12 mouse cellular contexts compared by ENCODE assay signal in genomic region chr13:58668664-58669063, GRCm38 (mm10). TPM values are rescaled to one million over a fixed set of nuclear protein-coding genes. Genes with fewer than 3 reads are reported as not detected.
DNase-seq lines count a peak whose midpoint lies in the region; ATAC-seq and TF ChIP-seq lines count a peak whose summit lies in the region.
"Had no signal": no experiment of that assay in that cellular context is flagged by ENCODE, and none has a peak within 500 bp of the region (broad histone marks: within the 10 kb centered on the region; RNA-seq: fewer than 3 reads in every experiment).

No protein-coding gene starts in this region.

- TF ChIP-seq CTCF in gastrocnemius, adult 2 months (IDR thresholded peaks at IDR 0.05): no peak

- no peaks in the 10 kb centered on the region for H3K36me3 ChIP-seq in kidney, embryonic 14.5 days (ENCODE audit: control insufficient read depth, insufficient read depth, low read length)
- H3K36me3 ChIP-seq in embryonic facial prominence, embryonic 14.5 days (ENCODE audit: control insufficient read depth, insufficient read depth, low read length): no peaks in the 10 kb centered on the region
- no peaks in the 10 kb centered on the region for H3K36me3 ChIP-seq in hindbrain, embryonic 16.5 days (ENCODE audit: control insufficient read depth, insufficient read depth, low read length)

- no peaks in the 10 kb centered on the region for H3K27me3 ChIP-seq in kidney, embryonic 14.5 days (ENCODE audit: control insufficient read depth, insufficient read depth, low read length)
- no peaks in the 10 kb centered on the region for H3K27me3 ChIP-seq in embryonic facial prominence, embryonic 14.5 days (replicated peaks; ENCODE audit: control insufficient read depth, insufficient read depth, low read length)
- no peaks in the 10 kb centered on the region for H3K27me3 ChIP-seq in hindbrain, embryonic 16.5 days (replicated peaks; ENCODE audit: control insufficient read depth, insufficient read depth, low read length)

- H3K9ac ChIP-seq in kidney, embryonic 14.5 days (ENCODE audit: low read depth, low read length): no peak overlapping the region
- H3K9ac ChIP-seq in embryonic facial prominence, embryonic 14.5 days (ENCODE audit: low read depth, low read length): no peak overlapping the region
- no peak overlapping the region for H3K9ac ChIP-seq in hindbrain, embryonic 16.5 days (ENCODE audit: low read depth, low read length)
- H3K9ac ChIP-seq: liver, embryonic 14.5 days had no signal

- WGBS in kidney, embryonic 14.5 days: 53% methylated on average over 21 of the region's 21 CpGs
- 64% methylated on average over 21 of the region's 21 CpGs for WGBS in embryonic facial prominence, embryonic 14.5 days
- 54% methylated on average over 21 of the region's 21 CpGs for WGBS in hindbrain, embryonic 16.5 days

- peaks cover 6% of the 10 kb centered on the region; the same call in 1 of the 2 replicates for H3K4me1 ChIP-seq in kidney, embryonic 14.5 days (ENCODE audit: control insufficient read depth, insufficient read depth, low read length)
- H3K4me1 ChIP-seq in embryonic facial prominence, embryonic 14.5 days (ENCODE audit: control insufficient read depth, insufficient read depth, low read length): peaks cover 7% of the 10 kb centered on the region; the same call in 1 of the 2 replicates
- H3K4me1 ChIP-seq in hindbrain, embryonic 16.5 days (ENCODE audit: control insufficient read depth, insufficient read depth, low read depth, low read length): no peaks in the 10 kb centered on the region

- H3K9me3 ChIP-seq in kidney, embryonic 14.5 days (ENCODE audit: control insufficient read depth, low read length): no peaks in the 10 kb centered on the region
- no peaks in the 10 kb centered on the region for H3K9me3 ChIP-seq in embryonic facial prominence, embryonic 14.5 days (ENCODE audit: control insufficient read depth, low read length)
- no peaks in the 10 kb centered on the region for H3K9me3 ChIP-seq in hindbrain, embryonic 16.5 days (ENCODE audit: control insufficient read depth, low read length)

- H3K4me2 ChIP-seq in kidney, embryonic 14.5 days (replicated peaks; ENCODE audit: low read depth, low read length): peak overlapping the region; percentile 25
- H3K4me2 ChIP-seq in embryonic facial prominence, embryonic 14.5 days (ENCODE audit: low read depth, low read length): peak overlapping the region; percentile 40
- peak overlapping the region; percentile 36 for H3K4me2 ChIP-seq in hindbrain, embryonic 16.5 days (ENCODE audit: low read length)

- no peak overlapping the region for H3K27ac ChIP-seq in kidney, embryonic 14.5 days (ENCODE audit: low read depth, low read length)
- no peak overlapping the region for H3K27ac ChIP-seq in embryonic facial prominence, embryonic 14.5 days (replicated peaks; ENCODE audit: low read depth, low read length)
- no peak overlapping the region for H3K27ac ChIP-seq in hindbrain, embryonic 16.5 days (ENCODE audit: low read depth, low read length)
- H3K27ac ChIP-seq in gastrocnemius, adult 2 months: no peak overlapping the region
- H3K27ac ChIP-seq: liver, embryonic 14.5 days had no signal

- H3K4me3 ChIP-seq in kidney, embryonic 14.5 days (ENCODE audit: low read length): no peak overlapping the region
- H3K4me3 ChIP-seq in embryonic facial prominence, embryonic 14.5 days (ENCODE audit: low read depth, low read length): no peak overlapping the region
- no peak overlapping the region for H3K4me3 ChIP-seq in hindbrain, embryonic 16.5 days (ENCODE audit: low read length)
- no peak overlapping the region for H3K4me3 ChIP-seq in gastrocnemius, adult 2 months

- intact Hi-C loops in gastrocnemius, adult 2 months (cut with DNase I): no loop called here
- intact Hi-C loops in gastrocnemius, postnatal 14 days (cut with DNase I; ENCODE audit: low total_unique reads): no loop called here

- ATAC-seq in kidney, embryonic 14.5 days (ENCODE audit: low FRiP score, low TSS enrichment): no peak
- no peak for ATAC-seq in embryonic facial prominence, embryonic 14.5 days (ENCODE audit: low read depth)
- no peak for ATAC-seq in hindbrain, embryonic 16.5 days
- no peak for ATAC-seq in frontal cortex, adult (ENCODE audit: low TSS enrichment)

- no peak for DNase-seq in kidney, postnatal 14 days
- no peak for DNase-seq in embryonic facial prominence, embryonic 14.5 days (ENCODE audit: low spot score)
- peak; percentile 20 for DNase-seq in neural tube, embryonic 10.5 days (ENCODE audit: extremely low spot score, low spot score)
- DNase-seq in gastrocnemius, adult 2 months: no peak
- no peak for DNase-seq in gastrocnemius, postnatal 14 days
- DNase-seq: kidney, adult 2 months had no signal

RNA-seq across cellular contexts. Expression of gene Slc28a3, which starts 58.0 kb away (rescaled TPM):
- 0.08 TPM in 1 of 2 replicates, not detected in the other for polyA plus RNA-seq in kidney, embryonic 14.5 days (2014; fragmentation: Nextera tagmentation; extraction: Ambion mirVana)
- 0.04 and 0.14 TPM in 2 replicates for polyA plus RNA-seq in embryonic facial prominence, embryonic 14.5 days (2014; fragmentation: Nextera tagmentation; extraction: Ambion mirVana)
- polyA plus RNA-seq in hindbrain, embryonic 16.5 days (2015; fragmentation: Nextera tagmentation; extraction: Ambion mirVana): 0.25 TPM in 2 replicates
- total RNA-seq in gastrocnemius, adult 2 months (2021): not detected
- total RNA-seq in gastrocnemius, postnatal 14 days (2021): not detected
- total RNA-seq: MEL had no signal
- polyA plus RNA-seq: cortical plate, adult 2 months; kidney, adult 2 months had no signal
